Comparison of ENCODE assay signal across 10 mouse cellular contexts in genomic region chr3:139859966-139860635, GRCm38 (mm10).
DNase-seq lines count a peak whose midpoint lies in the region; ATAC-seq and TF ChIP-seq lines count a peak whose summit lies in the region.
"Had no signal": no experiment of that assay in that cellular context is flagged by ENCODE, and none has a peak within 500 bp of the region (broad histone marks: within the 10 kb centered on the region; RNA-seq: fewer than 3 reads in every experiment).

No protein-coding gene starts in this region.

- intact Hi-C loops in heart, postnatal 14 days (cut with DNase I), result no loop called here
- intact Hi-C loops in gastrocnemius, postnatal 36 days (cut with DNase I), result no loop called here

- H3K4me2 ChIP-seq in heart, embryonic 15.5 days, result no peak overlapping the region
- peak overlapping the region; percentile 43 for H3K4me2 ChIP-seq in embryonic facial prominence, embryonic 12.5 days (replicated peaks)
- H3K4me2 ChIP-seq in hindbrain, postnatal 0 days (ENCODE audit: low read depth, low read length), result 0 out of 2 replicates have a peak overlapping the region, but pooled peaks have one; percentile 3
- H3K4me2 ChIP-seq in neural tube, embryonic 12.5 days (replicated peaks), result peak overlapping the region; percentile 43
- H3K4me2 ChIP-seq: liver, embryonic 13.5 days had no signal

- H3K36me3 ChIP-seq in heart, embryonic 15.5 days, result no peaks in the 10 kb centered on the region
- H3K36me3 ChIP-seq in embryonic facial prominence, embryonic 12.5 days, result no peaks in the 10 kb centered on the region
- no peaks in the 10 kb centered on the region for H3K36me3 ChIP-seq in hindbrain, postnatal 0 days (ENCODE audit: insufficient read depth, low read length)
- H3K36me3 ChIP-seq in neural tube, embryonic 12.5 days, result no peaks in the 10 kb centered on the region
- H3K36me3 ChIP-seq: liver, embryonic 13.5 days had no signal

- no peaks in the 10 kb centered on the region for H3K4me1 ChIP-seq in heart, embryonic 15.5 days (replicated peaks)
- peaks cover 13% of the 10 kb centered on the region for H3K4me1 ChIP-seq in embryonic facial prominence, embryonic 12.5 days
- H3K4me1 ChIP-seq in hindbrain, postnatal 0 days (ENCODE audit: insufficient read depth, low read length), result 0 out of 2 replicates have a peak, but pooled peaks cover 5% of the 10 kb centered on the region
- H3K4me1 ChIP-seq in neural tube, embryonic 12.5 days, result peaks cover 20% of the 10 kb centered on the region
- H3K4me1 ChIP-seq: liver, embryonic 13.5 days had no signal

- no peak for DNase-seq in heart, postnatal 14 days
- DNase-seq in hindbrain, postnatal 0 days (ENCODE audit: low spot score), result no peak
- no peak for DNase-seq in gastrocnemius, postnatal 36 days
- DNase-seq in urinary bladder, postnatal 25 days (ENCODE audit: low spot score), result no peak
- no peak for DNase-seq in lung, adult 18-20 months
- DNase-seq: liver, embryonic 13.5 days; right cerebral cortex, postnatal 25 days had no signal

- no peak for TF ChIP-seq CTCF in hindbrain, postnatal 0 days (IDR thresholded peaks at IDR 0.05; ENCODE audit: low read depth)

- H3K27me3 ChIP-seq in heart, embryonic 15.5 days, result no peaks in the 10 kb centered on the region
- no peaks in the 10 kb centered on the region for H3K27me3 ChIP-seq in embryonic facial prominence, embryonic 12.5 days
- no peaks in the 10 kb centered on the region for H3K27me3 ChIP-seq in hindbrain, postnatal 0 days (ENCODE audit: insufficient read depth, low read length)
- no peaks in the 10 kb centered on the region for H3K27me3 ChIP-seq in neural tube, embryonic 12.5 days (replicated peaks)
- H3K27me3 ChIP-seq: liver, embryonic 13.5 days had no signal

- H3K9ac ChIP-seq in heart, embryonic 15.5 days, result no peak overlapping the region
- H3K9ac ChIP-seq in embryonic facial prominence, embryonic 12.5 days, result no peak overlapping the region
- H3K9ac ChIP-seq in hindbrain, postnatal 0 days (replicated peaks; ENCODE audit: low read length), result no peak overlapping the region
- no peak overlapping the region for H3K9ac ChIP-seq in neural tube, embryonic 12.5 days
- H3K9ac ChIP-seq: liver, embryonic 13.5 days had no signal

- 55% methylated on average over 16 of the region's 16 CpGs for WGBS in heart, embryonic 15.5 days
- 19% methylated on average over 16 of the region's 16 CpGs for WGBS in embryonic facial prominence, embryonic 12.5 days
- 54% methylated on average over 16 of the region's 16 CpGs for WGBS in hindbrain, postnatal 0 days
- WGBS in neural tube, embryonic 12.5 days, result 28% methylated on average over 16 of the region's 16 CpGs

- peak overlapping the region; percentile 1; the same call in 1 of the 2 replicates for H3K27ac ChIP-seq in heart, embryonic 15.5 days
- peak overlapping the region; percentile 90 for H3K27ac ChIP-seq in embryonic facial prominence, embryonic 12.5 days
- no peak overlapping the region; the same call in 1 of the 2 replicates for H3K27ac ChIP-seq in hindbrain, postnatal 0 days
- H3K27ac ChIP-seq in neural tube, embryonic 12.5 days, result no peak overlapping the region
- H3K27ac ChIP-seq: liver, embryonic 13.5 days had no signal

- ATAC-seq in heart, embryonic 15.5 days (replicated peaks; ENCODE audit: insufficient number of reproducible peaks, insufficient read depth, low FRiP score, low read depth), result peak; percentile 53
- ATAC-seq in embryonic facial prominence, embryonic 12.5 days (ENCODE audit: insufficient number of reproducible peaks, insufficient read depth, low FRiP score, low TSS enrichment), result peak; percentile 88
- peak; percentile 53; the same call in 1 of the 2 replicates for ATAC-seq in hindbrain, postnatal 0 days
- peak; percentile 52; the same call in 1 of the 2 replicates for ATAC-seq in neural tube, embryonic 12.5 days (ENCODE audit: low FRiP score, low read depth)

- no peaks in the 10 kb centered on the region for H3K9me3 ChIP-seq in heart, embryonic 15.5 days (replicated peaks)
- H3K9me3 ChIP-seq in embryonic facial prominence, embryonic 12.5 days, result no peaks in the 10 kb centered on the region
- no peaks in the 10 kb centered on the region for H3K9me3 ChIP-seq in hindbrain, postnatal 0 days (ENCODE audit: low read length)
- H3K9me3 ChIP-seq in neural tube, embryonic 12.5 days, result no peaks in the 10 kb centered on the region
- H3K9me3 ChIP-seq: liver, embryonic 13.5 days had no signal

- H3K4me3 ChIP-seq in heart, embryonic 15.5 days, result no peak overlapping the region
- no peak overlapping the region for H3K4me3 ChIP-seq in embryonic facial prominence, embryonic 12.5 days
- H3K4me3 ChIP-seq in hindbrain, postnatal 0 days (ENCODE audit: low read length), result no peak overlapping the region
- no peak overlapping the region for H3K4me3 ChIP-seq in neural tube, embryonic 12.5 days
- H3K4me3 ChIP-seq: liver, embryonic 13.5 days had no signal

Comparison
In these comparisons a context has a peak if more than half of its experiments do, and no peak if none do; other contexts are left out.
1. H3K27ac ChIP-seq: peak in heart, embryonic 15.5 days (single experiment) and embryonic facial prominence, embryonic 12.5 days (single experiment); none in hindbrain, postnatal 0 days (single experiment) and neural tube, embryonic 12.5 days (single experiment).
2. Peak in every context shown above with its lines, with median percentiles within 50 percentile points of each other: ATAC-seq.